Mouse (Mus musculus): ENCODE measurements at regions not wholly inside any gene's neighbourhood (a gene's known extent, or its start where the extent isn't known, plus 50 kb on each side); places are given as distances from the start of the nearest gene placed in this dataset.

DNA sequence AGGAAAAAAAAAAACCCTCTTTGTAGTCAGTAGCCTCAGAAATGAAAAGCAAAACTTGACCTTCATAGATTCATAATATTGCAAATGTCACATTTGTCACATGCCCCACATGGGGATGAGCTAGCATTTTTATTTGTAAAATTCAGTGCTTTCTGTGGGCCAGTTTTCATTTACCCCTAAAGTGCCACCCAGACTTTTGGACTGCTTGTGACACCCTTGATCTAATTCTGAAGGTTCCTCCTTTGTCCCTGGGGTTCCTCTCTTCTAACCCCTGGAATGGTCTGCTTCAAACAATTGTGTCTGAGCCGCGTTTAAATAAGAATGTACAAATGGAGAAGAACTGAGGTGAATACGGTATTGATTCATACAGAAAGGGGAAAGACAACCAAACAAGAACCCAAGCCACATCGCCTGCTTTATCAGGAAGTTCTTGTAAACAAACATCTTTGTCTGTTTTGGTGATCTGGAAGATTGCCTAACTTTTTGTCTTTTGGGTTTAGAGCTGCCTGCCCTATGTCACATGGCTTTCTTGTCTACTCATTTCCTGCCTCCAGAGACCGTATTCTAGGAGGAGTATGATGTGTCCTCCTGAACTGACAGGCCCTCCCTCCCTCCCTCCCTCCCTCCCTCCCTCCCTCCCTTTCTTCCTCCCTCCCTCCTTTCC is 203.1 kb upstream of the Gm9833 start:
- DNase-seq, result no peak

- DNase-seq, result peak; percentile 11
Measured at GRCm38 (mm10) chr3:9885565-9885964, 202.3 kb upstream of the Gm9833 start.

DNA sequence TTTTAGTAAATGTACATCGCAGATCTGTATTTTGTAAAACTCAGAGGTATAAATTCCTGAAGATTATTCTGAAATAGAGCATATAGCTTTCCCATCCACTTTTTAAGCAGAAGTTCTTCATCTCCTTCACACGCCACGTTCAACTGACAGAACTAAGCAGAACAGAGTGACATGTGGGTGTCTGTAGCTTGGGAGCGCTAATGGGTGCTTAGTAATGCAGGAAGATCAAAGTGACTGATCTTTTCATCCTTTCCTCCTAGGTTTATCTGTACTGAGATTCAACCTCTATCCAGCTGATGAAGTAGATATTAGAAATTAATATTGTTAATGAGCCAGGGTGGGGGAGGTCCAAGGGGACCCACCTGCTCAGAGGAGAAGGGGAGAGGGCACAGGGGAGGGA is 201.8 kb upstream of the Gm9833 start:
- no peak for DNase-seq

- no peak for DNase-seq
Measured at GRCm38 (mm10) chr3:9886765-9887626, 200.9 kb upstream of the Gm9833 start.

DNA sequence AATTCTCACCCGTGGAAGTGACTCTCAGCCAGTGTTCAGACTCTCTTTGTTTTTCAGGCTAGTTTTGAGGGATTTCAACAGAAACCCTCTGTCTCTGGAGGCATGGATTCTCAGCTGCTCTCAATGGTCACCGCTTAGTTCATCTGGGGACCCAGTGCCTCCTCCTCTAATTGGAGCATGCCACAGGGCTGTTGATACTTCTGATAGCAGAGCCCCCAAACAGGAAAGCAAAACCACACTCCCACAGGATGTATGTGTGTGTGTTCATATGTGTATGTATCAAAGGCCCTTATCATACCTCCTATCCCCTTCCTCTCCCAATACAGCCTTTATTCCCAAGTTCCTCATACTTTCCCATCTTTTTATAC is 200.3 kb upstream of the Gm9833 start:
- DNase-seq, result no peak

- no peak for DNase-seq
Measured at GRCm38 (mm10) chr3:9888051-9888450, 199.9 kb upstream of the Gm9833 start.

- no peak for DNase-seq
Measured at GRCm38 (mm10) chr3:9892884-9893494, 194.9 kb upstream of the Gm9833 start.

- DNase-seq, result no peak
Measured at GRCm38 (mm10) chr3:9895396-9896135, 192.3 kb upstream of the Gm9833 start.

DNA sequence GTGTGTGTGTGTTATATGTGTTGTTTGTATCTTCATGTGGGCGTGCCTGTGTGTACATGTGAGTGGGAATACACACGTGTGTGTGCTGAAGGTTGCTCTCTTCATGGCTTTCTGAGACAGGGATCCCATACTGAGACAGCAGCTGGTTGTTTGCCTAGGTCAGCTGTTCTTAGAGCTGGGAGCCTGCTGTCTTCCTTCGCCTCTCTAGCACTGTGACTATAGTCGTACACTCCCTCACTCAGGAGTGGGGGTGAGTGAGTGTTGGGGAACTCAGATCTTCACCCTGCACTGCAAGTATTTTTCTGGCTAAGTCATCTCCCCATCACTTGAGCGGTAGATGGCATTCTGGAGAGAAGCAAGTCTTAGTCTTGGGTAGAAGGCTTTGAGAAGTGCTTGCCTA is 191.6 kb upstream of the Gm9833 start:
- no peak for DNase-seq

DNA sequence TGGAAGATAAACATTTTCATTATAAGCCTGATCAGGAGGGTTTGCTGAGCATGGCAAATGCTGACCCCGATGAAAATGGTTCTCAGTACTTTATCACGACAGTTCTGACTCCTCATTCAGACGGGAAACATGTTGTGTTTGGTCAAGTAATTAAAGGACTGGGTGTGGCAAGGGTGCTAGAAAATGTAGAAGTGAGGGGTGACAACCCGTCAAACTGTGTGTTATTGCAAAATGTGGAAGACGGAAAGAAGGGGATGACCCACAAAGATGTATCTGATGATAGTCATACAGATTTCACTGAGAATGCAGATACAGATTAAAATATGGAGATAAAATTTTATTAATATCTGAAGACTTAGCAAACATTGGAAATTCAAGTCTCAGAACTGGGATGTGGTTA is 186.2 kb upstream of the Gm9833 start:
- DNase-seq, result no peak

GRCm38 (mm10) chr3:9913357-9913756 is 174.6 kb upstream of the Gm9833 start:
- DNase-seq, result no peak

GRCm38 (mm10) chr3:9916538-9917106 is 171.3 kb upstream of the Gm9833 start:
- DNase-seq, result no peak

- DNase-seq, result peak; percentile 38
Measured at GRCm38 (mm10) chr3:9920331-9920730, 167.6 kb upstream of the Gm9833 start.

DNA sequence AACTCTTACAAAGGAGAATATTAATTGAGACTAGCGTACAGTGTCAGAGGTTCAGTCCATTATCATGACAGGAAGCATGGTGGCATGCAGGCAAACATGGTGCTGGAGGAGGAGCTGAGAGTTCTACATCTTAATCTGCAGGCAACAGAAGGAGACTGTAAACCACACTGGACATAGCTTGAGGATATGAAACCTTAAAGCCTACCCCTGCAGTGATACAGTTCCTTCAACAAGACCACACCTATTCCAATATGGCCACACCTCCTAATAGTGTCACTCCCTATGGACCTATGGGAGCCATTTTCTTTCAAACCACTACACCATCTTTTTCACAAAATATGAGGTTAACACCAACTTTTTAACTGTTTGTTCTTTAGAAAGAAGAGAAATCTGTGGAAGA is 166.2 kb upstream of the Gm9833 start:
- no peak for DNase-seq

- no peak for DNase-seq
Measured at GRCm38 (mm10) chr3:9922541-9923046, 165.3 kb upstream of the Gm9833 start.

DNA sequence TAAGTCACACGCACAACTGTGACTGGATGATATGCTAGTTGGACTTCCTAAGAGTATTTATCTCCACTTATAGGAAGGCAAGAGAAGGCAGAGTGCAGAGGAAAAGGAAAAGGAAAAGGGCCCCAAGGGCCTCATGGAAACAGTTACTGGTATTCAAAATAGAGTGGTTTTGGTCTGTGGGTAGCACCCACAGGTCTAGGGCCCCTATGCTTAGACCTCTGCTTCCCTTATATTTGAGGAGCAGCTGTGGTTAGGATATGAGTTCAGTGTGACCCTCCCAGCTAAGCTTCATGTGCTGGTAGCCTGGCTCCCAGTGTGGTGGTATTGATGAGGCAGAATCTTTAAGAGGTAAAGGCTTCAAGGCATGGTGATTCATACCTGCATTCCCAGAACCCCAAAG is 163.3 kb upstream of the Gm9833 start:
- DNase-seq, result no peak

- no peak for DNase-seq
Measured at GRCm38 (mm10) chr3:9936853-9937441, 151.0 kb upstream of the Gm9833 start.

DNA sequence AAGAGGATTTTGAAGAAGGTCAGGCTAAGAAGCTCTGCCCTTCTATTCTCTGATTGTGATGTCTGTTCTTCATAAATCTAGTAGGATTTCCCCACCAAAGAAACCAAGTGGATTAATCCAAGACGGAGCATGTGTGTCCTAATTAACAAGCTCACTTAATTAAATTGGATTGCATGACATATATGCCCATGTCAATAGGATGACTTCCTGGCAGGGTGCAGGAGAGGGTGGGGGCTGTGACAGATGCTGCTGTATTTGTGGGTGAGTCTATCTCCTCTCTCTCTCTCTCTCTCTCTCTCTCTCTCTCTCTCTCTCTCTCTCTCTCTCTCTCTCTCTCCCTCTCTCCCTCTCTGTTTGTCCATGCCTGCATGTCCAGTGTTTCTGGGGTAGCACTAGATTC is 149.3 kb upstream of the Gm9833 start:
- DNase-seq, result no peak

DNA sequence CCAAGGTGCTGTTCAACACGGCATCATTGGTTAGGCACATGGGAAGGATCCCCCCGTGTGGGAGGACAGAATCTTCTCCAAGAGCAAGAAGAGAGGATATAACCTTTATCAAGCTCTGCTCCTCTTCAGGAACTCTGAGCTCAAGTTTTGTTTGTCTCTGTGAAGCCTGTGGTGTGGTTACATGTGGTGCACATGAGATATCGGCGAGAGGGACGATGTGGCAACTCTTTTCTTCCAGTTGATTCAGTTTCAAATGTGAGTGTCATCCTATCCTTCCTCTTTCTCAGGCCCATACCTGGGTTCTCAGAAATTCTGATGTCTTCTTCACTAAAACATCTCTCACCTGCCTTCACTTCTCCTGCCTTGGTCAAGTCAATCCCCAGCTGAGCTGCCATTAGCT is 145.3 kb upstream of the Gm9833 start:
- no peak for DNase-seq

- peak; percentile 45 for DNase-seq
Measured at GRCm38 (mm10) chr3:9947357-9948065, 140.4 kb upstream of the Gm9833 start.

DNA sequence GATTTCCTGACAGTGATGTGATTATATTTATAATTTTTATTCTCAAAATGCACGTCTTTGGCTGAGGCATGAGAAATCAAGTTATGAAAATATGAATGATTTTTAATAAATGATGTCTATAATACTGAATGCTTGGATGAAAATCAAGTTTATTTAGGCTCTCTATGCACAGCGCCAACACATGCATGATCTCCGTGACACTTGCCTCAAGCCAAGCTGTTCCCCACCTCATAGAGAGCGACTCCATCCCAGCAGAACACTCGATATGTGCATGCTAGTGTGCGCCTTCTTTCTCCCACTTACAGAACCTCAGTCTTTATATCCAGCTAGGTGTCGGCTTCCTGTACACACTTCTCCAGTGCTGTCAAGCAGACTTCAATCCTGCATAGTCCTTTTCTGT is 139.8 kb upstream of the Gm9833 start:
- no peak for DNase-seq

DNA sequence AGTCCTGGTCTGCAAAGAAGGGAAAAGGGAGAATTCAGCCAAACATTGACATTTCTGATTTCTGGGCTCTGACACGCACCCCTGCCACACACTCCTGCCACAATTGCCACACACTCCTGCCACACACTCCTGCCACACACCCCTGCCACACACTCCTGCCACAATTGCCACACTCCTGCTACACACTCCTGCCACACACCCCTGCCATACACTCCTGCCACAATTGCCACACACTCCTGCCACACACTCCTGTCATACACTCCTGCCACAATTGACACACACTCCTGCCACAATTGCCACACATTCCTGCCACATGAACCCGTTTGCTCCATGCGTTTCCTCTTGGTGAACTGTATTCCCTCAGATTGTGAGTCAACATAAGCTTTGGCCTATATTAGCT is 130.0 kb upstream of the Gm9833 start:
- DNase-seq, result no peak

Data from cerebellum, adult 11-12 months (tissue).